Mouse (Mus musculus) olfactory bulb, adult 2 months (tissue): ENCODE measurements around the gene Angel2.

Experiments
- CTCF ChIP-seq: fragments of 200-500 bp; IDR thresholded peaks from 2 replicates; pipeline ENCODE4 v1.5.1; 2012; ENCODE audit warnings: low read depth, mild to moderate bottlenecking, low read length, moderate library complexity; ENCODE audit not compliant: insufficient read depth
- POLR2A ChIP-seq: fragments of 200-500 bp; IDR thresholded peaks from 2 replicates; pipeline ENCODE4 v1.6.1; 2012; ENCODE audit warnings: mild to moderate bottlenecking, low read depth, low read length, moderate library complexity; ENCODE audit not compliant: insufficient read depth

GRCm38 (mm10) chr1:190948439-190948838, 23.5 kb downstream of the Angel2 start:
- TF ChIP-seq CTCF (no peak), POLR2A (no peak)
